Comparison of ENCODE assay signal across 8 mouse cellular contexts in the genomic region with DNA sequence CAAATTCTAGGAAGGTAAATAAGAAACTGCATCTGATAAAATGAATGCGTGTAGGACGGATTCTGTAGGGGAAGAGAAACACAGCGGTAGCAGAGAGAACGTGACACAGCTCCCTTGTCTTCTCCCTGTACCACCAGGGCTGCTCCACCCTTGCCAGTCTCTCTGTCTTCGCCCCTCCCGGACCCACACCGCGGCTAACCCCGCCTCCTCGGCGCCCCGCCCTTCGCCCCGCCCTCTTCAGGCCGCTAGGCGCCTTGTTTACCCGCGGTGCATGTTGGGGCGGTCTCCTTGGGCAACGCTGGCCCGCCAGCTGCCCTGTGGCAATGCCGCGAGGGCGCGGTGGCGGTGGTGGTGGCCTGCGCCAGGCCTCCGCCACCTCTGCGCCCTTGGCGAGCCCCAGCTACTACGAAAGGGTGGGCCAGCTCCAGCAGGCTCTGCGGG. TPM values are rescaled to one million over a fixed set of nuclear protein-coding genes. Genes with fewer than 3 reads are reported as not detected.
DNase-seq lines count a peak whose midpoint lies in the region; ATAC-seq and TF ChIP-seq lines count a peak whose summit lies in the region.

A gene (plus strand): TSS at position 266 of the 441 bp plus-strand sequence.

- no peaks in the 10 kb centered on the region for H3K36me3 ChIP-seq in embryonic facial prominence, embryonic 15.5 days
- H3K36me3 ChIP-seq in kidney, embryonic 14.5 days (ENCODE audit: control insufficient read depth, insufficient read depth, low read length): no peaks in the 10 kb centered on the region
- H3K36me3 ChIP-seq in limb, embryonic 14.5 days (ENCODE audit: control insufficient read depth, insufficient read depth, low read length): no peaks in the 10 kb centered on the region
- no peaks in the 10 kb centered on the region for H3K36me3 ChIP-seq in midbrain, embryonic 16.5 days (ENCODE audit: control insufficient read depth, insufficient read depth, low read length)
- no peaks in the 10 kb centered on the region for H3K36me3 ChIP-seq in spleen, adult 2 months (ENCODE audit: control insufficient read depth, insufficient read depth, low read length)

- WGBS in embryonic facial prominence, embryonic 15.5 days: 1% methylated on average over 32 of the region's 32 CpGs
- WGBS in kidney, embryonic 14.5 days: under 1% methylated on average over 32 of the region's 32 CpGs
- WGBS in limb, embryonic 14.5 days: under 1% methylated on average over 30 of the region's 32 CpGs
- under 1% methylated on average over 31 of the region's 32 CpGs for WGBS in midbrain, embryonic 16.5 days
- WGBS in spleen, adult 2 months: 0% methylated on average over 28 of the region's 32 CpGs

- TF ChIP-seq POLR2A in bone marrow macrophage, adult 2 months (IDR thresholded peaks at IDR 0.05; ENCODE audit: borderline replicate concordance, low read depth, low read length): 0 out of 2 replicates have a peak, but pooled peaks have one; percentile 49
- TF ChIP-seq POLR2A in limb, embryonic 14.5 days (IDR thresholded peaks at IDR 0.05; ENCODE audit: borderline replicate concordance, extremely low read depth, insufficient read depth, insufficient read length): 0 out of 2 replicates have a peak, but pooled peaks have one; percentile 85
- TF ChIP-seq POLR2A in spleen, adult 2 months (IDR thresholded peaks at IDR 0.05; ENCODE audit: low read depth, low read length): peak; percentile 38

- ATAC-seq in embryonic facial prominence, embryonic 15.5 days (ENCODE audit: insufficient number of reproducible peaks, low FRiP score, low TSS enrichment, low read depth): peak; percentile 99
- ATAC-seq in kidney, embryonic 14.5 days (ENCODE audit: low FRiP score, low TSS enrichment): peak; percentile 100
- ATAC-seq in limb, embryonic 14.5 days (ENCODE audit: low FRiP score, low read depth): peak; percentile 99
- ATAC-seq in midbrain, embryonic 16.5 days: peak; percentile 98

- no peaks in the 10 kb centered on the region for H3K9me3 ChIP-seq in embryonic facial prominence, embryonic 15.5 days (replicated peaks)
- H3K9me3 ChIP-seq in kidney, embryonic 14.5 days (ENCODE audit: control insufficient read depth, low read length): no peaks in the 10 kb centered on the region
- H3K9me3 ChIP-seq in limb, embryonic 14.5 days (ENCODE audit: control insufficient read depth, low read length): no peaks in the 10 kb centered on the region
- no peaks in the 10 kb centered on the region for H3K9me3 ChIP-seq in midbrain, embryonic 16.5 days (replicated peaks; ENCODE audit: control insufficient read depth, low read length, poor library complexity, severe bottlenecking)

- H3K4me3 ChIP-seq in bone marrow macrophage, adult 2 months (ENCODE audit: insufficient read depth, low read length): peak within 1 kb of the TSS; percentile 90
- peak within 1 kb of the TSS; percentile 96 for H3K4me3 ChIP-seq in embryonic facial prominence, embryonic 15.5 days (replicated peaks)
- peak within 1 kb of the TSS; percentile 87 for H3K4me3 ChIP-seq in kidney, embryonic 14.5 days (ENCODE audit: low read length)
- peak within 1 kb of the TSS; percentile 89 for H3K4me3 ChIP-seq in limb, embryonic 14.5 days (replicated peaks; ENCODE audit: low read length)
- H3K4me3 ChIP-seq in midbrain, embryonic 16.5 days (ENCODE audit: low read depth, low read length): peak within 1 kb of the TSS; percentile 71
- H3K4me3 ChIP-seq in spleen, adult 2 months (ENCODE audit: extremely low read depth, insufficient read depth, insufficient read length): peak within 1 kb of the TSS; percentile 96

- peak; percentile 96 for DNase-seq in B cell, adult 2 months
- DNase-seq in heart, adult 9 months (ENCODE audit: low spot score in 2 of 2): peak; percentile 93
- DNase-seq in limb, embryonic 14.5 days (ENCODE audit: low spot score): peak; percentile 89
- peak; percentile 79 to 90 for DNase-seq in spleen, adult 2 months (ENCODE audit: low read depth in 1 of 2, low spot score in 2 of 2)

- H3K4me2 ChIP-seq in embryonic facial prominence, embryonic 15.5 days (replicated peaks): peak within 1 kb of the TSS; percentile 61
- peak within 1 kb of the TSS; percentile 63 for H3K4me2 ChIP-seq in kidney, embryonic 14.5 days (replicated peaks; ENCODE audit: low read depth, low read length)
- H3K4me2 ChIP-seq in limb, embryonic 14.5 days (replicated peaks; ENCODE audit: low read depth, low read length, severe bottlenecking): peak within 1 kb of the TSS; percentile 69
- H3K4me2 ChIP-seq in midbrain, embryonic 16.5 days (ENCODE audit: low read length): peak within 1 kb of the TSS; percentile 60

- peaks cover 4% of the 10 kb centered on the region; the same call in 1 of the 2 replicates for H3K4me1 ChIP-seq in bone marrow macrophage, adult 2 months (ENCODE audit: control insufficient read depth, insufficient read depth, low read length)
- 0 out of 2 replicates have a peak, but pooled peaks cover 7% of the 10 kb centered on the region for H3K4me1 ChIP-seq in embryonic facial prominence, embryonic 15.5 days
- no peaks in the 10 kb centered on the region for H3K4me1 ChIP-seq in kidney, embryonic 14.5 days (ENCODE audit: control insufficient read depth, insufficient read depth, low read length)
- no peaks in the 10 kb centered on the region for H3K4me1 ChIP-seq in limb, embryonic 14.5 days (ENCODE audit: control insufficient read depth, insufficient read depth, low read length)
- peaks cover 5% of the 10 kb centered on the region for H3K4me1 ChIP-seq in midbrain, embryonic 16.5 days (ENCODE audit: control insufficient read depth, insufficient read depth, low read length)
- no peaks in the 10 kb centered on the region for H3K4me1 ChIP-seq in spleen, adult 2 months (ENCODE audit: control insufficient read depth, insufficient read depth, insufficient read length)

- H3K9ac ChIP-seq in embryonic facial prominence, embryonic 15.5 days: peak within 1 kb of the TSS; percentile 66
- peak within 1 kb of the TSS; percentile 80 for H3K9ac ChIP-seq in kidney, embryonic 14.5 days (ENCODE audit: low read depth, low read length)
- H3K9ac ChIP-seq in limb, embryonic 14.5 days (ENCODE audit: low read depth, low read length, severe bottlenecking): peak within 1 kb of the TSS; percentile 79
- peak within 1 kb of the TSS; percentile 81 for H3K9ac ChIP-seq in midbrain, embryonic 16.5 days (ENCODE audit: low read depth, low read length)

- H3K27ac ChIP-seq in bone marrow macrophage, adult 2 months (ENCODE audit: insufficient read depth, low read depth, low read length): no peak within 1 kb of the TSS
- peak within 1 kb of the TSS; percentile 68 for H3K27ac ChIP-seq in embryonic facial prominence, embryonic 15.5 days (replicated peaks)
- peak within 1 kb of the TSS; percentile 55; the same call in 1 of the 2 replicates for H3K27ac ChIP-seq in kidney, embryonic 14.5 days (ENCODE audit: low read depth, low read length)
- peak within 1 kb of the TSS; percentile 63; the same call in 1 of the 2 replicates for H3K27ac ChIP-seq in limb, embryonic 14.5 days (replicated peaks; ENCODE audit: low read depth, low read length)
- peak within 1 kb of the TSS; percentile 71 for H3K27ac ChIP-seq in midbrain, embryonic 16.5 days (ENCODE audit: low read length)
- H3K27ac ChIP-seq in spleen, adult 2 months (ENCODE audit: insufficient read depth, low read length): peak within 1 kb of the TSS; percentile 69

- no peak for TF ChIP-seq CTCF in bone marrow macrophage, adult 2 months (IDR thresholded peaks at IDR 0.05; ENCODE audit: low read depth, low read length)
- no peak for TF ChIP-seq CTCF in spleen, adult 2 months (IDR thresholded peaks at IDR 0.05; ENCODE audit: extremely low read depth, insufficient read depth, insufficient read length, insufficient replicate concordance)

- H3K27me3 ChIP-seq in embryonic facial prominence, embryonic 15.5 days: no peaks in the 10 kb centered on the region
- no peaks in the 10 kb centered on the region for H3K27me3 ChIP-seq in kidney, embryonic 14.5 days (ENCODE audit: control insufficient read depth, insufficient read depth, low read length)
- no peaks in the 10 kb centered on the region for H3K27me3 ChIP-seq in limb, embryonic 14.5 days (ENCODE audit: control insufficient read depth, insufficient read depth, low read length)
- H3K27me3 ChIP-seq in midbrain, embryonic 16.5 days (ENCODE audit: control insufficient read depth, insufficient read depth, low read depth, low read length): 0 out of 2 replicates have a peak, but pooled peaks cover 2% of the 10 kb centered on the region
- no peaks in the 10 kb centered on the region for H3K27me3 ChIP-seq in spleen, adult 2 months (ENCODE audit: control insufficient read depth, insufficient read depth, low read length)

RNA-seq across cellular contexts. Expression of the gene that starts here (rescaled TPM):
- 22.3 and 30.2 TPM in 2 replicates for polyA plus RNA-seq in bone marrow macrophage, adult 2 months (2012; ENCODE audit: insufficient read depth, insufficient read length, missing spikeins)
- polyA plus RNA-seq in embryonic facial prominence, embryonic 15.5 days (2015; fragmentation: Nextera tagmentation; extraction: Ambion mirVana): 31.3 and 32.8 TPM in 2 replicates
- 27.9 and 35.7 TPM in 2 replicates for polyA plus RNA-seq in kidney, embryonic 14.5 days (2014; fragmentation: Nextera tagmentation; extraction: Ambion mirVana)
- polyA plus RNA-seq in limb, embryonic 14.5 days (2012; rRNA removed): 11.5 and 19.8 TPM in 2 replicates
- polyA plus RNA-seq in limb, embryonic 14.5 days (2014; fragmentation: Nextera tagmentation; extraction: Ambion mirVana): 27.8 and 28.6 TPM in 2 replicates
- polyA plus RNA-seq in midbrain, embryonic 16.5 days (2015; fragmentation: Nextera tagmentation; extraction: Ambion mirVana): 27.9 and 28.3 TPM in 2 replicates
- 1.4 and 2.3 TPM in 2 replicates for polyA plus RNA-seq in spleen, adult 2 months (2012; rRNA removed)
